Mouse (Mus musculus): Measurements from ENCODE around the gene Map4k1. TPM values are rescaled to one million over a fixed set of nuclear protein-coding genes. Genes with fewer than 3 reads are reported as not detected.
A peak's percentile ranks its signal among the peaks of the same experiment; 100 is the strongest.

The Map4k1 gene
- total and polyA plus RNA-seq, 3 experiments = 9.1 to 58.0 (median 15.9) TPM

GRCm38 (mm10) chr7:28971770-28972269 lies 10.0 kb upstream of the Map4k1 start:
- H3K9me3 ChIP-seq (replicated peaks) = no peaks in the 10 kb centered on the region
- H3K36me3 ChIP-seq (replicated peaks) = peaks cover 82% of the 10 kb centered on the region

GRCm38 (mm10) chr7:28972542-28972985 lies 9.3 kb upstream of the Map4k1 start:
- ATAC-seq (ENCODE audit: extremely low read depth, insufficient number of reproducible peaks, low FRiP score, poor library complexity, severe bottlenecking) (no peak), DNase-seq (ENCODE audit: low spot score) (peak; percentile 65)
- Histone ChIP-seq H3K4me3 (ENCODE audit: low read depth, low read length) (no peak overlapping the region), H3K36me3 (replicated peaks) (peaks cover 89% of the 10 kb centered on the region), H3K9me3 (replicated peaks) (no peaks in the 10 kb centered on the region), H3K27me3 (ENCODE audit: insufficient read depth, low read length) (no peaks in the 10 kb centered on the region), H3K4me1 (ENCODE audit: insufficient read depth, low read depth, low read length) (peaks cover 51% of the 10 kb centered on the region)
- TF ChIP-seq GATA1 (IDR thresholded peaks at IDR 0.05; ENCODE audit: borderline replicate concordance, low read length) (no peak), CTCF (IDR thresholded peaks at IDR 0.05; ENCODE audit: low read depth, low read length) (peak; percentile 77), POLR2AphosphoS5 (IDR thresholded peaks at IDR 0.05; ENCODE audit: insufficient replicate concordance, low read depth, low read length) (no peak), GATA2 (IDR thresholded peaks at IDR 0.05; ENCODE audit: borderline replicate concordance, low read depth, low read length) (no peak), TAL1 (conservative IDR thresholded peaks at IDR 0.05; ENCODE audit: low read depth, low read length) (no peak)

More at GRCm38 (mm10) chr7:28971770-28972269, 10.0 kb upstream of the Map4k1 start:
- Histone ChIP-seq H3K4me3 (ENCODE audit: low read depth, low read length) (no peak overlapping the region), H3K27me3 (ENCODE audit: insufficient read depth, low read length) (no peaks in the 10 kb centered on the region), H3K4me1 (ENCODE audit: insufficient read depth, low read depth, low read length) (peaks cover 48% of the 10 kb centered on the region)
- no peak for TF ChIP-seq GATA1 (IDR thresholded peaks at IDR 0.05; ENCODE audit: borderline replicate concordance, low read length)
- no peak for ATAC-seq (ENCODE audit: extremely low read depth, insufficient number of reproducible peaks, low FRiP score, poor library complexity, severe bottlenecking)
- DNase-seq (ENCODE audit: low spot score) = no peak

- DNase-seq (ENCODE audit: low spot score) (no peak), ATAC-seq (ENCODE audit: extremely low read depth, insufficient number of reproducible peaks, low FRiP score, poor library complexity, severe bottlenecking) (no peak)
- H3K27me3 ChIP-seq (ENCODE audit: insufficient read depth, low read length) = no peaks in the 10 kb centered on the region
- peaks cover 94% of the 10 kb centered on the region for H3K36me3 ChIP-seq (replicated peaks)
- TF ChIP-seq CTCF (IDR thresholded peaks at IDR 0.05; ENCODE audit: low read depth, low read length) (no peak), POLR2AphosphoS5 (IDR thresholded peaks at IDR 0.05; ENCODE audit: insufficient replicate concordance, low read depth, low read length) (no peak), GATA2 (IDR thresholded peaks at IDR 0.05; ENCODE audit: borderline replicate concordance, low read depth, low read length) (no peak), GATA1 (IDR thresholded peaks at IDR 0.05; ENCODE audit: borderline replicate concordance, low read length) (no peak)
- H3K4me1 ChIP-seq (ENCODE audit: insufficient read depth, low read depth, low read length) = peaks cover 56% of the 10 kb centered on the region
- no peaks in the 10 kb centered on the region for H3K9me3 ChIP-seq (replicated peaks)
- no peak overlapping the region for H3K4me3 ChIP-seq (ENCODE audit: low read depth, low read length)
Measured at GRCm38 (mm10) chr7:28973025-28973424, 8.8 kb upstream of the Map4k1 start.

GRCm38 (mm10) chr7:28977556-28977955 lies 4.3 kb upstream of the Map4k1 start:
- ATAC-seq (ENCODE audit: extremely low read depth, insufficient number of reproducible peaks, low FRiP score, poor library complexity, severe bottlenecking) (no peak), DNase-seq (ENCODE audit: low spot score) (no peak)
- H3K9me3 ChIP-seq (replicated peaks) = no peaks in the 10 kb centered on the region
- no peak overlapping the region for H3K4me3 ChIP-seq (ENCODE audit: low read depth, low read length)
- H3K36me3 ChIP-seq (replicated peaks) = peaks cover 75% of the 10 kb centered on the region
- H3K27me3 ChIP-seq (ENCODE audit: insufficient read depth, low read length) = no peaks in the 10 kb centered on the region
- TF ChIP-seq TAL1 (conservative IDR thresholded peaks at IDR 0.05; ENCODE audit: low read depth, low read length) = no peak
- no peak for TF ChIP-seq POLR2AphosphoS5 (IDR thresholded peaks at IDR 0.05; ENCODE audit: insufficient replicate concordance, low read depth, low read length)
- TF ChIP-seq CTCF (IDR thresholded peaks at IDR 0.05; ENCODE audit: low read depth, low read length) = no peak
- TF ChIP-seq GATA2 (IDR thresholded peaks at IDR 0.05; ENCODE audit: borderline replicate concordance, low read depth, low read length) = no peak
- TF ChIP-seq GATA1 (IDR thresholded peaks at IDR 0.05; ENCODE audit: borderline replicate concordance, low read length) = no peak
- peaks cover 58% of the 10 kb centered on the region for H3K4me1 ChIP-seq (ENCODE audit: insufficient read depth, low read depth, low read length)

- H3K27me3 ChIP-seq (ENCODE audit: insufficient read depth, low read length) = no peaks in the 10 kb centered on the region
- H3K4me1 ChIP-seq (ENCODE audit: insufficient read depth, low read depth, low read length) = peaks cover 57% of the 10 kb centered on the region
- H3K9me3 ChIP-seq (replicated peaks) = no peaks in the 10 kb centered on the region
- DNase-seq (ENCODE audit: low spot score) = peak; percentile 75
- H3K4me3 ChIP-seq (ENCODE audit: low read depth, low read length) = peak overlapping the region; percentile 72
- TF ChIP-seq POLR2AphosphoS5 (IDR thresholded peaks at IDR 0.05; ENCODE audit: insufficient replicate concordance, low read depth, low read length) (no peak), CTCF (IDR thresholded peaks at IDR 0.05; ENCODE audit: low read depth, low read length) (no peak), GATA1 (IDR thresholded peaks at IDR 0.05; ENCODE audit: borderline replicate concordance, low read length) (no peak), GATA2 (IDR thresholded peaks at IDR 0.05; ENCODE audit: borderline replicate concordance, low read depth, low read length) (no peak), TAL1 (conservative IDR thresholded peaks at IDR 0.05; ENCODE audit: low read depth, low read length) (no peak)
- peaks cover 56% of the 10 kb centered on the region for H3K36me3 ChIP-seq (replicated peaks)
- ATAC-seq (ENCODE audit: extremely low read depth, insufficient number of reproducible peaks, low FRiP score, poor library complexity, severe bottlenecking) = peak; percentile 43
Measured at GRCm38 (mm10) chr7:28982274-28983013, 594 bp downstream of the Map4k1 start.

- peak; percentile 36 for DNase-seq (ENCODE audit: low spot score)
- Histone ChIP-seq H3K9me3 (replicated peaks) (no peaks in the 10 kb centered on the region), H3K4me3 (ENCODE audit: low read depth, low read length) (peak overlapping the region; percentile 72), H3K4me1 (ENCODE audit: insufficient read depth, low read depth, low read length) (peaks cover 50% of the 10 kb centered on the region), H3K27me3 (ENCODE audit: insufficient read depth, low read length) (no peaks in the 10 kb centered on the region), H3K36me3 (replicated peaks) (peaks cover 56% of the 10 kb centered on the region)
- TF ChIP-seq POLR2AphosphoS5 (IDR thresholded peaks at IDR 0.05; ENCODE audit: insufficient replicate concordance, low read depth, low read length) = no peak
- no peak for TF ChIP-seq GATA2 (IDR thresholded peaks at IDR 0.05; ENCODE audit: borderline replicate concordance, low read depth, low read length)
- no peak for TF ChIP-seq TAL1 (conservative IDR thresholded peaks at IDR 0.05; ENCODE audit: low read depth, low read length)
- TF ChIP-seq CTCF (IDR thresholded peaks at IDR 0.05; ENCODE audit: low read depth, low read length) = no peak
- no peak for TF ChIP-seq GATA1 (IDR thresholded peaks at IDR 0.05; ENCODE audit: borderline replicate concordance, low read length)
- ATAC-seq (ENCODE audit: extremely low read depth, insufficient number of reproducible peaks, low FRiP score, poor library complexity, severe bottlenecking) = no peak
Measured at GRCm38 (mm10) chr7:28983141-28983564, 1.3 kb downstream of the Map4k1 start.

All from G1E (cell line).